Mouse (Mus musculus): Measurements from ENCODE around the gene Tmc8. TPM values are rescaled to one million over a fixed set of nuclear protein-coding genes. Genes with fewer than 3 reads are reported as not detected.

The Tmc8 gene
- 0.95 and 1.5 TPM in 2 replicates for polyA plus RNA-seq (2015; fragmentation: Nextera tagmentation; extraction: Ambion mirVana)

GRCm38 (mm10) chr11:117781993-117782704 lies at the start of gene Tmc8, which contains the start of gene Tmc6:
Gene Tmc8, plus strand, starts transcription at chr11:117782076.
Gene Tmc6, minus strand, starts transcription at chr11:117782198.
- peak within 1 kb of the TSS; percentile 52 for H3K27ac ChIP-seq (replicated peaks)
- peak within 1 kb of the TSS; percentile 32 for H3K4me3 ChIP-seq
- H3K9me3 ChIP-seq: no peaks in the 10 kb centered on the region

GRCm38 (mm10) chr11:117736037-117736689 lies 45.7 kb upstream of the Tmc8 start:
- 72% methylated on average over 5 of the region's 5 CpGs for WGBS
- H3K27ac ChIP-seq (replicated peaks): no peak overlapping the region
- no peaks in the 10 kb centered on the region for H3K9me3 ChIP-seq
- no peaks in the 10 kb centered on the region for H3K27me3 ChIP-seq
- peaks cover 89% of the 10 kb centered on the region for H3K36me3 ChIP-seq
- H3K4me1 ChIP-seq (replicated peaks): no peaks in the 10 kb centered on the region
- H3K4me2 ChIP-seq: no peak overlapping the region
- no peak for ATAC-seq (ENCODE audit: low read depth)
- H3K9ac ChIP-seq: no peak overlapping the region
- H3K4me3 ChIP-seq: no peak overlapping the region

More at GRCm38 (mm10) chr11:117781993-117782704, at the start of gene Tmc8, which contains the start of gene Tmc6:
- 37% methylated on average over 24 of the region's 24 CpGs for WGBS
- Histone ChIP-seq H3K4me2 (peak within 1 kb of the TSS; percentile 57), H3K36me3 (no peaks in the 10 kb centered on the region), H3K9ac (peak within 1 kb of the TSS; percentile 61), H3K4me1 (replicated peaks) (peaks cover 58% of the 10 kb centered on the region), H3K27me3 (peaks cover 54% of the 10 kb centered on the region)
- no peak for ATAC-seq (ENCODE audit: low read depth)

- 91% methylated on average over 5 of the region's 5 CpGs for WGBS
- no peaks in the 10 kb centered on the region for H3K27me3 ChIP-seq
- no peak overlapping the region for H3K9ac ChIP-seq
These were observed 43.8 kb upstream of the Tmc8 start for GRCm38 (mm10) chr11:117738123-117738522.

GRCm38 (mm10) chr11:117741128-117741527 lies 40.7 kb upstream of the Tmc8 start:
- 88% methylated on average over 6 of the region's 6 CpGs for WGBS
- no peaks in the 10 kb centered on the region for H3K9me3 ChIP-seq

More at GRCm38 (mm10) chr11:117738123-117738522, 43.8 kb upstream of the Tmc8 start:
- no peak overlapping the region for H3K27ac ChIP-seq (replicated peaks)
- no peak overlapping the region for H3K4me2 ChIP-seq
- peaks cover 97% of the 10 kb centered on the region for H3K36me3 ChIP-seq
- no peak for ATAC-seq (ENCODE audit: low read depth)
- no peaks in the 10 kb centered on the region for H3K9me3 ChIP-seq
- H3K4me3 ChIP-seq: no peak overlapping the region
- no peaks in the 10 kb centered on the region for H3K4me1 ChIP-seq (replicated peaks)

GRCm38 (mm10) chr11:117742243-117742642 lies 39.6 kb upstream of the Tmc8 start:
- Histone ChIP-seq H3K9ac (no peak overlapping the region), H3K27me3 (no peaks in the 10 kb centered on the region), H3K36me3 (peaks cover 98% of the 10 kb centered on the region), H3K4me2 (no peak overlapping the region), H3K9me3 (no peaks in the 10 kb centered on the region), H3K4me3 (no peak overlapping the region), H3K27ac (replicated peaks) (no peak overlapping the region; the same call in 1 of the 2 replicates), H3K4me1 (replicated peaks) (no peaks in the 10 kb centered on the region)
- 89% methylated on average over 8 of the region's 8 CpGs for WGBS
- ATAC-seq (ENCODE audit: low read depth): no peak

More at GRCm38 (mm10) chr11:117741128-117741527, 40.7 kb upstream of the Tmc8 start:
- H3K4me1 ChIP-seq (replicated peaks): no peaks in the 10 kb centered on the region
- no peaks in the 10 kb centered on the region for H3K27me3 ChIP-seq
- H3K9ac ChIP-seq: no peak overlapping the region
- H3K4me3 ChIP-seq: no peak overlapping the region
- H3K36me3 ChIP-seq: peaks cover 99% of the 10 kb centered on the region
- no peak overlapping the region for H3K4me2 ChIP-seq
- no peak overlapping the region for H3K27ac ChIP-seq (replicated peaks)
- ATAC-seq (ENCODE audit: low read depth): no peak

GRCm38 (mm10) chr11:117742715-117743114 lies 39.2 kb upstream of the Tmc8 start:
- Histone ChIP-seq H3K4me1 (replicated peaks) (no peaks in the 10 kb centered on the region), H3K27ac (replicated peaks) (no peak overlapping the region), H3K4me2 (no peak overlapping the region), H3K9ac (no peak overlapping the region), H3K4me3 (no peak overlapping the region), H3K36me3 (peaks cover 98% of the 10 kb centered on the region), H3K27me3 (no peaks in the 10 kb centered on the region), H3K9me3 (no peaks in the 10 kb centered on the region)
- WGBS: 90% methylated on average over 8 of the region's 8 CpGs
- ATAC-seq (ENCODE audit: low read depth): no peak

DNA sequence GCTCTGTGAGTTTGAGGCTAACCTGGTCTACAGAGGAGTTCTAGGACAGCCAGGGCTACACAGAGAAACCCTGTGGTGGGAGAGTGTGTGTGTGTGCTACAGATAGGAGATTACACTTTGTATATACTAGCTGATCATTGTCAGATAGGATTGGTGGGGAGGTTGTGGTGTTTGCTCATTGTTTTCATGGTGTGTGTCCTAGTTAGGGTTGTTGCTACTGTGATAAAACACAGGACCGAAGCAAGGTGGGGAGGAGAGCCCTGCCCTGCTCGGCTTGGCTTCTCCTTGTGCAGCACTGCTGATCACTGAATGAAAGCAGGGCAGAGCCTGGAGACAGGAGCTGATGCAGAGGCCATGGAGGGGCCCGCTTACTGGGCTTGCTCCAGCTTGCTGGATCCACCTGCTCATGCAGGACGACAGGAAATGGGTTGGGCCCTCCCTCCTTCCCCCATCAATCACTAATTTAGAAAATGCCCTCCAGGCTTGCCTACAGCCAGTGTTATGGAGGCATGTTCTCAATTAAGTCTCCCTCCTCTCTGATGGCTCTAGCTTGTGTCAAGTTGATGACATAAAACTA lies 38.3 kb upstream of the Tmc8 start:
- no peaks in the 10 kb centered on the region for H3K27me3 ChIP-seq
- no peaks in the 10 kb centered on the region for H3K9me3 ChIP-seq
- 69% methylated on average over 4 of the region's 4 CpGs for WGBS
- H3K4me2 ChIP-seq: no peak overlapping the region
- ATAC-seq (ENCODE audit: low read depth): no peak
- H3K9ac ChIP-seq: no peak overlapping the region
- peaks cover 98% of the 10 kb centered on the region for H3K36me3 ChIP-seq
- H3K4me3 ChIP-seq: no peak overlapping the region
- no peaks in the 10 kb centered on the region for H3K4me1 ChIP-seq (replicated peaks)
- H3K27ac ChIP-seq (replicated peaks): no peak overlapping the region

- WGBS: 89% methylated on average over 4 of the region's 4 CpGs
- Histone ChIP-seq H3K9me3 (no peaks in the 10 kb centered on the region), H3K27me3 (no peaks in the 10 kb centered on the region), H3K9ac (no peak overlapping the region), H3K27ac (replicated peaks) (no peak overlapping the region), H3K4me3 (no peak overlapping the region), H3K4me2 (no peak overlapping the region), H3K36me3 (peaks cover 98% of the 10 kb centered on the region), H3K4me1 (replicated peaks) (no peaks in the 10 kb centered on the region)
- no peak for ATAC-seq (ENCODE audit: low read depth)
These were observed 33.2 kb upstream of the Tmc8 start for GRCm38 (mm10) chr11:117748628-117749027.

DNA sequence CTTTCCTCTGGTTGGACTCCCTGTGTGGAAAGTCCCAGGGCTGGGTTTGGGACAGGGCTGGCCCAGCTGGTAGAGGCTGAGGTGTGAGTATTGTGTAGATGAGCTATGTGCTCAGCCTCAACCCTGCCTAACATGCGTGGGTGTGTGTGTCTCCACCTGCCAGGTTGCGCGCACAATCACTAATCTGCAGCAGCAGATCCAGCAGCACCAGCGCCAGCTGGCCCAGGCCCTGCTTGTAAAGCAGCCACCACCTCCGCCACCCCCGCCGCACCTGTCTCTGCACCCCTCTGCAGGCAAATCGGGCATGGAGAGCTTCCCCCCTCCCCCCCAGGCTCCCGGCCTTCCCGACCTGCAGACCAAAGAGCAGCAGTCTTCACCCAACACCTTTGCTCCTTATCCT lies 32.5 kb upstream of the Tmc8 start:
- no peaks in the 10 kb centered on the region for H3K9me3 ChIP-seq
- ATAC-seq (ENCODE audit: low read depth): no peak
- H3K27ac ChIP-seq (replicated peaks): no peak overlapping the region
- no peaks in the 10 kb centered on the region for H3K4me1 ChIP-seq (replicated peaks)
- 96% methylated on average over 10 of the region's 10 CpGs for WGBS
- no peaks in the 10 kb centered on the region for H3K27me3 ChIP-seq
- no peak overlapping the region for H3K4me3 ChIP-seq
- H3K4me2 ChIP-seq: no peak overlapping the region
- H3K36me3 ChIP-seq: peaks cover 98% of the 10 kb centered on the region
- no peak overlapping the region for H3K9ac ChIP-seq

- WGBS: 87% methylated on average over 6 of the region's 6 CpGs
- H3K9ac ChIP-seq: no peak overlapping the region
- no peak overlapping the region for H3K27ac ChIP-seq (replicated peaks)
- no peak overlapping the region for H3K4me2 ChIP-seq
- H3K4me3 ChIP-seq: no peak overlapping the region
- peaks cover 98% of the 10 kb centered on the region for H3K36me3 ChIP-seq
- H3K27me3 ChIP-seq: no peaks in the 10 kb centered on the region
- no peak for ATAC-seq (ENCODE audit: low read depth)
- no peaks in the 10 kb centered on the region for H3K9me3 ChIP-seq
- no peaks in the 10 kb centered on the region for H3K4me1 ChIP-seq (replicated peaks)
These were observed 30.3 kb upstream of the Tmc8 start for GRCm38 (mm10) chr11:117751544-117751943.

GRCm38 (mm10) chr11:117755891-117756290 lies 26.0 kb upstream of the Tmc8 start:
- ATAC-seq (ENCODE audit: low read depth): no peak
- no peak overlapping the region for H3K9ac ChIP-seq
- H3K4me2 ChIP-seq: no peak overlapping the region

GRCm38 (mm10) chr11:117759267-117759666 lies 22.6 kb upstream of the Tmc8 start:
- no peak overlapping the region for H3K9ac ChIP-seq
- 94% methylated on average over 10 of the region's 10 CpGs for WGBS
- no peak overlapping the region for H3K4me3 ChIP-seq
- ATAC-seq (ENCODE audit: low read depth): no peak
- peaks cover 98% of the 10 kb centered on the region for H3K36me3 ChIP-seq
- no peak overlapping the region for H3K27ac ChIP-seq (replicated peaks)
- H3K27me3 ChIP-seq: no peaks in the 10 kb centered on the region
- H3K4me2 ChIP-seq: no peak overlapping the region
- no peaks in the 10 kb centered on the region for H3K9me3 ChIP-seq
- H3K4me1 ChIP-seq (replicated peaks): no peaks in the 10 kb centered on the region

More at GRCm38 (mm10) chr11:117755891-117756290, 26.0 kb upstream of the Tmc8 start:
- Histone ChIP-seq H3K4me3 (no peak overlapping the region), H3K27me3 (no peaks in the 10 kb centered on the region), H3K27ac (replicated peaks) (no peak overlapping the region), H3K9me3 (no peaks in the 10 kb centered on the region), H3K36me3 (peaks cover 100% of the 10 kb centered on the region), H3K4me1 (replicated peaks) (no peaks in the 10 kb centered on the region)
- WGBS: 96% methylated on average over 7 of the region's 7 CpGs

Data from neural tube, embryonic 13.5 days (tissue).